Mouse (Mus musculus) liver, embryonic 16.5 days (tissue): Measurements from ENCODE around the gene Erf. TPM values are rescaled to one million over a fixed set of nuclear protein-coding genes. Genes with fewer than 3 reads are reported as not detected.

ENCODE experiments used
- ATAC-seq: fragments of 200-750 bp; cut with Nextera tagmentation; 2 replicates; pipeline ENCODE4 v1.8.0; 2017; ENCODE audit warnings: low read depth, mild to moderate bottlenecking, moderate number of reproducible peaks, moderate library complexity
- H3K27ac ChIP-seq: fragments of 300-500 bp; sonication (generic); 2 replicates; pipeline ENCODE4 v1.5.1; 2014; ENCODE audit warnings: mild to moderate bottlenecking, low read length
- H3K27me3 ChIP-seq: fragments of 300-500 bp; sonication (generic); 2 replicates; pipeline ENCODE4 v1.6.1; 2014; ENCODE audit warnings: low read depth, low read length, mixed read lengths; ENCODE audit not compliant: control insufficient read depth, insufficient read depth
- H3K36me3 ChIP-seq: fragments of 300-500 bp; sonication (generic); 2 replicates; pipeline ENCODE4 v1.6.1; 2014; ENCODE audit warnings: mild to moderate bottlenecking; ENCODE audit not compliant: control insufficient read depth, insufficient read depth
- H3K4me1 ChIP-seq: fragments of 300-500 bp; sonication (generic); 2 replicates; pipeline ENCODE4 v1.6.1; 2014; ENCODE audit warnings: low read depth, low read length, mixed read lengths; ENCODE audit not compliant: control insufficient read depth
- H3K4me2 ChIP-seq: fragments of 300-500 bp; sonication (generic); 2 replicates; pipeline ENCODE4 v1.6.1; 2014; ENCODE audit warnings: low read depth, low read length, mixed read lengths
- H3K4me3 ChIP-seq: fragments of 300-500 bp; sonication (generic); 2 replicates; pipeline ENCODE4 v1.5.1; 2014; ENCODE audit warnings: low read depth, mild to moderate bottlenecking, low read length
- H3K9ac ChIP-seq: fragments of 300-500 bp; sonication (generic); 2 replicates; pipeline ENCODE4 v1.6.1; 2014; ENCODE audit warnings: low read depth, low read length
- H3K9me3 ChIP-seq: fragments of 300-500 bp; sonication (generic); replicated peaks from 2 replicates; pipeline ENCODE4 v1.6.1; 2016; ENCODE audit warnings: low read length; ENCODE audit not compliant: control insufficient read depth
- WGBS: fragments of 180-500 bp; shearing (Covaris S2); extraction: QIAGEN DNeasy Blood & Tissue Kit; methylation state at CpG from one replicate; pipeline ENCODE4 v1.1.7; 2014; ENCODE audit not compliant: insufficient replicate concordance; 5-methylcytosine and 5-hydroxymethylcytosine counted together
- polyA plus RNA-seq: library from polyadenylated mRNA; unstranded; fragments of >200 nt; fragmentation: Nextera tagmentation; extraction: Ambion mirVana; gene quantifications from 2 replicates; pipeline ENCODE4 v1.2.1, GENCODE M21; 2015

The Erf gene
- polyA plus RNA-seq, 1 experiment from 2014 or later, result 3.6 TPM

DNA sequence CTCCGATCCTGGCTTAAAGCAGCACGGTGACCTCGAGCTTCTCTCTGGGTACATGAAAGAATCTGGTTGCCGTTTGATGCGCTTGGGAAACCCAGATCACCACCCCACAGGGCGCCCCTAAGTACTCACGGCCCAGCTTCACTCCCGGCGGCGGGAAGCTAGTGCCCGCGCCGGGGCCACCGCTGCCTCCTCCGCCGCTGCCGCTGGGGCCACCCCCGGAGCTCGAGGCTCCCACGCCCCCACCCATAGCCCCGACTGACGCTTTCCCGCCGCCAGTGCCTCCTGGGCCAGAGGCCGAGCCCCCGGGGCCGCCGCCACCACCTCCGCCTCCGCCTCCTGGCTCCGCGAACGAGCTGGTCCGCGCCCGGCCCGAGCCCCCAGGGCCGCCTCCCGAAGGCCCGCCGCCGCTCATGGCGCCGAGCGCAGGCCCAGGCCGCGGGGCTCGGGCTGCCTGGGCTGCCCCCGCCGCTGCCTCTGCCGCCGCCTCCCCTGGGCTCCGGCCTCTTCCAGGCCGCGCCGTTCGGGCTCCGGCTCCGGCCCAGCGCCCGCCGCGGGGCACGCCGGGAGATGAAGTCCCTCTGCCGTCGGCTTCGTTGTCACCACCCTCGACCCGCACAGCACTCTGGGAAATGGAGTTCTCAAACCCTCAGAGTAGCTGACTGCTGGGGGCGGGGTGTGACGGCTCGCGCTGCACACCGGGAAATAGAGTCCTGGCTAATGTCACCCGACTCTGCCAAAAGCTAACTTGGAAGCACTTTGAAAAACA, 13.1 kb downstream of the Erf start, which contains the start of gene Gsk3a:
Gene Gsk3a (minus strand): TSS at position 603 of the 766 bp plus-strand sequence.
- peak within 1 kb of the TSS; percentile 97 for H3K27ac ChIP-seq
- H3K4me3 ChIP-seq, result peak within 1 kb of the TSS; percentile 88
- no peaks in the 10 kb centered on the region for H3K27me3 ChIP-seq
- whole genome bisulfite sequencing, result under 1% methylated on average over 70 of the region's 76 CpGs
- peak within 1 kb of the TSS; percentile 98 for H3K9ac ChIP-seq
- peaks cover 37% of the 10 kb centered on the region for H3K4me1 ChIP-seq
- H3K4me2 ChIP-seq, result peak within 1 kb of the TSS; percentile 96
- ATAC-seq, result peak; percentile 81
- H3K36me3 ChIP-seq, result peaks cover 20% of the 10 kb centered on the region
- H3K9me3 ChIP-seq, result no peaks in the 10 kb centered on the region

DNA sequence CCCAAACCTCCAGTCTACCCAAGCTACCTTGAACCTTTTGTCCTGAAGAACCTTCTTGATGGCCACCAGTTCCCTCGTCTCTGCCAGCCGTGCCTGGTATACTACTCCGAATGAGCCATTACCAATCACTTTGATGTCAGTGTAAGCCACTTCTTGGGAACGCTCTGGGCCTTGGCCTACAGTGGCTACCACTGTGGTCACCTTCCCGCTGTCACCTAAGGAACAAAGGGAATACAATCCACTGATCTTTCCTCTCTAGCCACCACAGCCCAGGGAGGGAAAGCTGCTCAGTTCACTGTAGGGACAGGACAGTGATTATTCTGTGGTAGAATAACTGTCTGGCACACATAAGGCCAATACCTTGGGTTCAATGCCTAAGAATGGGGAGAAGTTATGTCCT, 15.0 kb downstream of the Erf start:
- Histone ChIP-seq H3K36me3 (peaks cover 35% of the 10 kb centered on the region), H3K9ac (peak overlapping the region; percentile 11; the same call in 1 of the 2 replicates), H3K4me3 (no peak overlapping the region), H3K4me2 (peak overlapping the region; percentile 76), H3K9me3 (no peaks in the 10 kb centered on the region), H3K27me3 (no peaks in the 10 kb centered on the region), H3K27ac (no peak overlapping the region), H3K4me1 (peaks cover 37% of the 10 kb centered on the region)
- ATAC-seq, result no peak
- 89% methylated on average over 5 of the region's 5 CpGs for WGBS

DNA sequence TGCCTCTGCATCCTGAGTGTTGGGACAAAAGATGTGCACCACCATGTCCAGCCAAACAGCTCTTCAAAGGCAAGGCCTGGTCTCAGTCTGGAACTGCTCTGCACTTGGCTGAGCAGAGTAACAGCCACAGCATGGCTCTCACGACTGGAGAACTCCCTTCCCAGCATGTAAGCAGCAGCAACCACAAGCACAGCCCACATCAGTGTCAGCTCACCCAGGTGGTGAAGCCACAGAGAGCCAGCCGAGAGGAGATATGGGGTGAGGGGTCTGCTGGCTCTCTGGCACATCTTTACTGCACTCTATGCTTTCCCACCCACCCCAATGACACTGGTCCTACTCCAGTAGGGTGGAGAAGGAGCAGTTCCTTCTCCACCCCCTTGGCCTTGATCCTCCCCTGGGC, 17.5 kb downstream of the Erf start:
- WGBS, result 68% methylated on average over 2 of the region's 2 CpGs
- Histone ChIP-seq H3K4me3 (no peak overlapping the region), H3K36me3 (peaks cover 58% of the 10 kb centered on the region), H3K4me2 (no peak overlapping the region), H3K27me3 (no peaks in the 10 kb centered on the region), H3K27ac (no peak overlapping the region), H3K9ac (no peak overlapping the region), H3K9me3 (no peaks in the 10 kb centered on the region), H3K4me1 (peaks cover 22% of the 10 kb centered on the region)
- no peak for ATAC-seq

DNA sequence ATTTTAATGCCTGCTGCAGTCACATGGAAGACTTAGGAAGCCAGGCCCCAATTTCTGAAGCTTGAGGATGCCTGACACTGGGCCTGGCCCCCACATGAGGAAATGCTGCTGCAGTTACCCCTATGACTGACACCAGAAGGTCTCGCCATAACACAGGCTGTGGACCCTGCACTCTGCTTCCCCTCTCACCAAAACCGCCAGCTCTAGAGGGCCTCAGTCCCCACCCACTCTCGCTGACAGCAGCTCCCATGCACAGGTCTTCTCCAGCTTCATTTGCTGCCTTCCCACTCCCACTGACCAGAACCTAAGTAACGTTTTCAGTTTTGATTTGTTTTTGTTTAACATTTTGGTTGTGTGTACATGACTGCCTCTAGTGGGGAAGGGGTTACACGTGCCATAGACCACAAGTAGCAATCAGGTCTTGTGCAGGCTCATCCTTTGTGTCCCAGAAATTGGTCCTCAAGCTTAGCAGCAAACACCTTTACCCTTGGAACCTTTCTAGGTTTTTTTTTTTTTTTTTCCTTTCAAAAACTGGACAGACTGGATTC, 18.4 kb downstream of the Erf start:
- Histone ChIP-seq H3K27me3 (no peaks in the 10 kb centered on the region), H3K9me3 (no peaks in the 10 kb centered on the region), H3K4me2 (no peak overlapping the region), H3K4me3 (no peak overlapping the region), H3K9ac (no peak overlapping the region), H3K4me1 (peaks cover 22% of the 10 kb centered on the region), H3K36me3 (peaks cover 67% of the 10 kb centered on the region), H3K27ac (no peak overlapping the region)
- no peak for ATAC-seq
- 49% methylated on average over 5 of the region's 5 CpGs for WGBS

DNA sequence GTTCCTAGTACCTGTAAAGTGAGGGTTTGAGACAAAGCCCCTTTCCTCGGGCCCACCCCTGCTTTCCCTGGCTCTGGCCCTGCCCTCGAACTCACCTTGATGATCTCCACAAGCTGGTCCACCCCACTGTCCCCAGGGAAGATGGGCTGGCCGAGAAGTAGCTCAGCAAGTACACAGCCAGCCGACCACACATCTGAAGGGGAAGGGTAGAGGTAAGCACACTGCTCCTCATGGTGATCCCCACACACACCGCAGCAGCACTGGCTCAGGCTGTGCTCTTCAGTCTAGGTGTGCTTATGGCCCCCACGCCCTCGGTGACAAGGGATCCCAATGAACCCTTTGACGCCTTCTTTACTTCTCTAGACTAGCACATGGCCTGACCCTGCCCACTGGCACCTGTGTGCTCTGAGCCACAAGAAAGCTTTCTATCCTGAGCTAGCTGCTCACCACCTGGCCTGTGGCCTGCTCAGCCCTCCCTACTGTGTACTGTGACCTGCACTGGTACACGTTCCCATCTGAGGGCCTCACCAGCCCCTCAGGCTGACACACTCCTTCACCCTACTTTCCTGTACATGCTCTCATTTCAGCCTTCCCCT, 19.8 kb downstream of the Erf start:
- 75% methylated on average over 9 of the region's 9 CpGs for WGBS

DNA sequence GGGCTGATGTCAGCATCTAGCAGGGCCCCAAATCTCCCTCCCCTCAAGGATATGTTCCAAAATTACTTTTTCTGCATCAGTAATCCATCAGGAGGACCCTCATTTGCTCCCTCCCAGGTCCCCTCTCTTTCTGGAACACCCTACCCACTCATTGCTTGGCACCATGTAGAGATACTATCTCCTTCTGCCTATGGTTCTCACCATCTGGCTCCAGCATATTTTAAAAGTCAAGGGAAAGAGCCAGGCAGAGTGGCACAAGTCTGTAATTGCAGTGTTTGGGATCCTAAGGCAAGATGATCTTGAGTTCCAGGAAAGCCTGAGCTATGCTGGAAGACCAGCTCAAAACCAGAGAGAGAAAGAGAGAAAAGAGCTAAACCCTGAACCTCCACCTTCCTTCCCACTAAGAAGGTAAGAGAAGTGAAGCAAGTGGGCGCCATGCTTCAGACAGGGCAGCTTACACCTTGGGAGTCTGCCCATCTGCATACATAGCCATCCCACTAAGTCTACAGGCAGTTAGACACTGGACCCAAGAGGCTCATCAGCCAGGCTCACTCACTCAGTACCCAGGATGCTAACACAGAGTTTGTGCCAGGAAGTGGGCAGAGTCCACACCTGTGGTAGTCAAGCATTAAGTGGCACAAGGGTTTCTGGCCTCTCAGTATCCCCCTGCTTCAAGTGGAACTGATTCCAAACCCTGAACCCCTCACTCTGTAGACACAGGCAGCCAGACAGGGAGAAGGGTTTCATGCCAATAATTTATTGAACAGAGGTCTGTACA, 22.8 kb downstream of the Erf start:
- Histone ChIP-seq H3K27ac (peak overlapping the region; percentile 7; the same call in 1 of the 2 replicates), H3K9ac (no peak overlapping the region), H3K4me3 (no peak overlapping the region), H3K4me2 (no peak overlapping the region), H3K36me3 (peaks cover 80% of the 10 kb centered on the region), H3K9me3 (no peaks in the 10 kb centered on the region), H3K27me3 (no peaks in the 10 kb centered on the region), H3K4me1 (peaks cover 11% of the 10 kb centered on the region)
- no peak for ATAC-seq
- 74% methylated on average over 1 of the region's 1 CpGs for WGBS

More for the DNA sequence above, 19.8 kb downstream of the Erf start:
- Histone ChIP-seq H3K4me1 (peaks cover 12% of the 10 kb centered on the region), H3K36me3 (peaks cover 81% of the 10 kb centered on the region), H3K27ac (no peak overlapping the region), H3K9me3 (no peaks in the 10 kb centered on the region), H3K4me2 (no peak overlapping the region), H3K4me3 (no peak overlapping the region), H3K9ac (no peak overlapping the region), H3K27me3 (no peaks in the 10 kb centered on the region)
- no peak for ATAC-seq

DNA sequence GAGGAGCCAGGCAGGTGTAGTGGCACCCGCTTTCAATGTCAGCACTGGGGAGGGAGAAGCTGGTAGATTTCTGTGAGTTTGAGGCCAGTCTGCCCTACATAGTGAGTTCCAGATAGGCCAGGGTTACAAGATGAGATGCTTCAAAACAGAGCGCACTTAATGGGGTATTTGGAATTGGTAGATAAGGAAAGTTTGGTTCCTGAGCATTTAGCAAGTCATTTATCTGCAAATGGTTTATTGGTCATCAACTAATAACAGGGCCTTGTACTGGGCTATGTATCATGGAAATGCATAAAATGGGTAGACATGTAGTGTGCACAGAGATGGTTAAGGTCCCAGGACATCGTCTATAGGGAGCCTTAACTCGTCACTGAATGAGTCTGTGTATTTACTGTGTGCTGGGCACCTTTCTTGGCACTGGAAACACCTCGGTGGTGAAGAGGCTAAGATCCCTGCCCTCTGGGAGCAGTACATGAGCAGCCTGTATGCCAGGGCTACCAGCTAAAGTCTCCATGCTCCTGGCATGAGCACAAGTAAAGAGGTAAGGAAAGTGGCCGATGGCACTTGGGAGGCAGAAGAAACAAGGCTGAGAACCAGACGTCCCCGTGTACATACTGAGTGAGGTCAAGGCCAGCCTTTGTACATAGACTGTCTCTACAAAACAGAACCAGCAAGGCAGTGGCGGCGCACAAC, 28.1 kb downstream of the Erf start:
- H3K36me3 ChIP-seq, result peaks cover 36% of the 10 kb centered on the region
- ATAC-seq, result no peak
- peak overlapping the region; percentile 91 for H3K27ac ChIP-seq
- 60% methylated on average over 10 of the region's 10 CpGs for WGBS
- H3K9ac ChIP-seq, result peak overlapping the region; percentile 88
- peak overlapping the region; percentile 98 for H3K4me3 ChIP-seq
- no peaks in the 10 kb centered on the region for H3K27me3 ChIP-seq
- peak overlapping the region; percentile 91 for H3K4me2 ChIP-seq
- H3K4me1 ChIP-seq, result peaks cover 45% of the 10 kb centered on the region
- H3K9me3 ChIP-seq, result no peaks in the 10 kb centered on the region

DNA sequence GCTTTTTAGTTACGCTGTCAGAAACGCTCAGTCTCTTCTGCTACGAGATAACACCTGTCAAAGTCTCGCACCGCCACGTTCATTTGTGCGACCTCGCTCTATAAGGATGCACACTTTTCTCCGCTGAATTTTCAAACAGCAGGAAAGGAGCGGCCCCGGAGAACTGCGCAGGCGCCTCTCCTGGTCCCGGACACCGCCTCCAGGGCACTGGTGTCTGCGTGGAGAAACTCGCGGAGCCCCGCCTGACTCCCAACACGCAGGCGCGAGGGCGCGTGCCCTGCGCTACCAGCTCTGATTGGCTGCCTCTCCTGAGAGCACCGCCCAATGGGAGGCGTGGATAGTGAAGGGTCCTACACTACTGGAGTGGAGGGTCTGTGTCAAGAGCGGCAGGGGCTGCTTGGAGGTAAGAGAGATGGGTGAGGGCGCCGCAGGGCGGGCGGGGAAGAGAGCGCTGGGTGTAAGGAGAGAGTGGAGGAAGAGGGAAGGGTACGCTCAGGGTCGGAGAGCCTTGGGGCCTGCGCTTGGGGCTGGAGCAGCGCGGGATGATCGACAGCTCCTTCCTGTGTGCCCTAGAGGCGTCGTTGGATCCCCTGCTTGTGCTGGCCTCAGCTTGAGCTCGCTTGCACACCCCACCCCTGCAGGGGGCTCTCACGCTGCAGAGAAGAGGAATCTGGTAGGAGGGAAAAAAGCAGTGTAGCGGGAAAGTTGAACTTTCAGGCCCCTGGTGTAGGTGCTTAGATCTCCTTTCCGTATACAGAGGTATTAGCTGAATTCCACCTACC, 29.3 kb downstream of the Erf start, which contains the start of gene Zfp526:
Gene Zfp526 (plus strand): TSS at position 324 of the 782 bp plus-strand sequence.
- H3K36me3 ChIP-seq, result peaks cover 30% of the 10 kb centered on the region
- no peaks in the 10 kb centered on the region for H3K9me3 ChIP-seq
- peaks cover 48% of the 10 kb centered on the region for H3K4me1 ChIP-seq
- H3K4me2 ChIP-seq, result peak within 1 kb of the TSS; percentile 91
- H3K9ac ChIP-seq, result peak within 1 kb of the TSS; percentile 88
- no peaks in the 10 kb centered on the region for H3K27me3 ChIP-seq
- peak within 1 kb of the TSS; percentile 98 for H3K27ac ChIP-seq
- peak within 1 kb of the TSS; percentile 98 for H3K4me3 ChIP-seq
- ATAC-seq, result peak; percentile 86
- under 1% methylated on average over 43 of the region's 45 CpGs for WGBS
